Mouse (Mus musculus): Measurements from ENCODE around the gene Kif3a. TPM values are rescaled to one million over a fixed set of nuclear protein-coding genes. Genes with fewer than 3 reads are reported as not detected.

Kif3a gene
- polyA plus RNA-seq, 2 experiments, result 38.3 to 63.7 TPM

DNA sequence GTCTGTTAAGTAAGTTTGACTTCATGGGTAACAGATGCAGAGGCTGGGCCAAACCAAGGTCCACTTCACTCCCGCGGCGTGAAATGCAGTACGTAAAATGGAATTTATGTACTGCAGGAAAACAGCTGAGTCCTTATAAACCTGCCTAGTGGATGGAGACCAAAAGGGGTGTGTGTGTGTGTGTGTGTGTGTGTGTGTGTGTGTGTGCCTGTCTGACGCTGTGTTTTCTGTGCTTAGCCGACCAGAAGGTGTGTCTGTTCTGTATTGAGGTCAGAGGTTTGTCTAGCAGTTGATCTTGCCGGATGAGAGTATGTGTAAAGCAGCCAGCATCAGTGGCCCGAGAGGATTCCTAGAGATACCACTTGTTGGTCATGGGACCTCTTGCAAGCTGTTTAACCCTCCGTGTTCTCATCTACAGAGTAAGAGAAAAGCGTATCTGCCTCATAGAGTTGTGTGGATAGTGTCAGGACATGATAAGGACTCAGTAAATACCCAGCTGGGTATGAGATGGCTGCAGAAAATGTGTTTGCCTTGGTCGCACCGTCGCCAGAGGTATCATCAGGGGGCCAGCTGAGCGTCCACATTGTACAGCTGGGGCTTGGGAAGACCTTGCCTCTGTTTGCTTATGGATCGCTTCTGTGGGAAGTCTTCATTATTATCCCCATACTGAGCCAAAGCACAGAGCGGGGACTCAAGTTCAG is 45.9 kb upstream of the Kif3a start:
- ATAC-seq (ENCODE audit: low FRiP score, low read depth), result peak; percentile 37; the same call in 1 of the 2 replicates
- peak overlapping the region; percentile 80 for H3K9ac ChIP-seq (ENCODE audit: low read depth, low read length, severe bottlenecking)
- peak; percentile 41 for DNase-seq (ENCODE audit: low spot score)

DNA sequence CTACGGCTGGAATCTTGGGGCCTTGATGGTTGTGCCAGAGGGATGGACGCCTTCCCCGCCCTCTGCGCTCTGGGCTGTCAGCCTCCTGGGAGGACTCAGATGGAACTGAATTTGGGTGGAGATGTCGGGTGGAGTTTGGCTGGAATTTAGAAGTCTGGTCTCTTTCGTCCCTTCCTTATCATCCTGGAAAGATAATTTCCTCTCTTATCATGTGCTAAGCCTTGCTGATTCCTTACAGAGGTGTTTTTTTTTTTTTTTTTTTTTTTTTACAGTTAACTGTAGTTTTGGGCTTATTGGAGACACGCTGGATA is 45.4 kb upstream of the Kif3a start:
- H3K4me2 ChIP-seq (replicated peaks; ENCODE audit: low read depth, low read length, severe bottlenecking), result peak overlapping the region; percentile 85
- no peak for TF ChIP-seq POLR2A (IDR thresholded peaks at IDR 0.05; ENCODE audit: borderline replicate concordance, extremely low read depth, insufficient read depth, insufficient read length)
- no peak overlapping the region for H3K27ac ChIP-seq (replicated peaks; ENCODE audit: low read depth, low read length)
- H3K4me1 ChIP-seq (ENCODE audit: control insufficient read depth, insufficient read depth, low read length), result peaks cover 63% of the 10 kb centered on the region
- H3K36me3 ChIP-seq (ENCODE audit: control insufficient read depth, insufficient read depth, low read length), result no peaks in the 10 kb centered on the region
- peak overlapping the region; percentile 82; the same call in 1 of the 2 replicates for H3K4me3 ChIP-seq (replicated peaks; ENCODE audit: low read length)
- no peaks in the 10 kb centered on the region for H3K9me3 ChIP-seq (ENCODE audit: control insufficient read depth, low read length)
- no peaks in the 10 kb centered on the region for H3K27me3 ChIP-seq (ENCODE audit: control insufficient read depth, insufficient read depth, low read length)
- ATAC-seq (ENCODE audit: low FRiP score, low read depth), result no peak
- 72% methylated on average over 7 of the region's 7 CpGs for WGBS
- H3K9ac ChIP-seq (ENCODE audit: low read depth, low read length, severe bottlenecking), result peak overlapping the region; percentile 25; the same call in 1 of the 2 replicates
- no peak for DNase-seq (ENCODE audit: low spot score)

More for the DNA sequence above, 45.9 kb upstream of the Kif3a start:
- no peaks in the 10 kb centered on the region for H3K36me3 ChIP-seq (ENCODE audit: control insufficient read depth, insufficient read depth, low read length)
- peak overlapping the region; percentile 85 for H3K4me2 ChIP-seq (replicated peaks; ENCODE audit: low read depth, low read length, severe bottlenecking)
- WGBS, result 42% methylated on average over 16 of the region's 16 CpGs
- peak overlapping the region; percentile 86 for H3K27ac ChIP-seq (replicated peaks; ENCODE audit: low read depth, low read length)
- H3K9me3 ChIP-seq (ENCODE audit: control insufficient read depth, low read length), result no peaks in the 10 kb centered on the region
- H3K4me3 ChIP-seq (replicated peaks; ENCODE audit: low read length), result peak overlapping the region; percentile 82
- H3K4me1 ChIP-seq (ENCODE audit: control insufficient read depth, insufficient read depth, low read length), result peaks cover 63% of the 10 kb centered on the region
- no peak for TF ChIP-seq POLR2A (IDR thresholded peaks at IDR 0.05; ENCODE audit: borderline replicate concordance, extremely low read depth, insufficient read depth, insufficient read length)
- no peaks in the 10 kb centered on the region for H3K27me3 ChIP-seq (ENCODE audit: control insufficient read depth, insufficient read depth, low read length)

DNA sequence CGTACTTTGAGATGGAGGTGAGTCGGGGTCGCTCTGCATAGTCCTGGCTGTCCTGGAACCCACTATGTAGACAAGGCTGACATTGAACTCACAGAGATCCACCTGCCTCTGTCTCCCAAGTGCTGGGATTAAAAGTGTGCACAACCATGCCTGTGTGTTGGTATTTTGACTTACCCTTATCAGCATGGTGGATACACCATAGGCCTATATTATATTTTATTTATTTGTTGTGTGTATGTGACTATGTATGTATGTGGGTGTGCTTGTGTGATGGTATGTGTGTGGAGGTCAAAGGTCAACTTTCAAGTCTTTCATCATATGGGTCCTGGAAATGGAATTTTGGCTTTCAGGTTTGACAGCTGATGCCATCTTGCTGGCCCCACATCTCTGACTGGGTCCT is 44.8 kb upstream of the Kif3a start:
- no peaks in the 10 kb centered on the region for H3K27me3 ChIP-seq (ENCODE audit: control insufficient read depth, insufficient read depth, low read length)
- no peak overlapping the region for H3K9ac ChIP-seq (ENCODE audit: low read depth, low read length, severe bottlenecking)
- H3K9me3 ChIP-seq (ENCODE audit: control insufficient read depth, low read length), result no peaks in the 10 kb centered on the region
- no peak overlapping the region for H3K27ac ChIP-seq (replicated peaks; ENCODE audit: low read depth, low read length)
- 89% methylated on average over 3 of the region's 3 CpGs for WGBS
- H3K4me3 ChIP-seq (replicated peaks; ENCODE audit: low read length), result no peak overlapping the region
- TF ChIP-seq POLR2A (IDR thresholded peaks at IDR 0.05; ENCODE audit: borderline replicate concordance, extremely low read depth, insufficient read depth, insufficient read length), result no peak
- no peak for DNase-seq (ENCODE audit: low spot score)
- H3K4me2 ChIP-seq (replicated peaks; ENCODE audit: low read depth, low read length, severe bottlenecking), result no peak overlapping the region
- peaks cover 59% of the 10 kb centered on the region for H3K4me1 ChIP-seq (ENCODE audit: control insufficient read depth, insufficient read depth, low read length)
- ATAC-seq (ENCODE audit: low FRiP score, low read depth), result no peak
- no peaks in the 10 kb centered on the region for H3K36me3 ChIP-seq (ENCODE audit: control insufficient read depth, insufficient read depth, low read length)

DNA sequence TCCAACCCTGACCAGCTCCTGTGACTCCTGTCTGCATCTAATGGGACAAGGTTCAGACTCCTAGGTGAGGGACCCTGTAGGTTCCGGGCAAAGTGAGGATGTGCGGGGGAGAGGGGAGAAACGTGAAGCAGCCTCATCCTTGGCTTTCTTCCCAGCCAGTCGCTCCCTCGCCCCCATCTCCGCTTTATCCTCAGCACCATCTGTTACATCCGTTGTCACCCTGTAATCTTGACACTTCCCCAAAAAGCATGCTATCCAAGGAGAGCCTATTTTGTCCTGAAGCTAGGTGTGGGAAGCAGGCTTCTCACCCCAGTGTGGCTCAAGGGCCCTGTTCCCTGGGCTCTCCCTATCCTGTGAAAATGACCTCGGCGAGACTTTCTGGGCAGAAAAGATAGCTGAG is 44.2 kb upstream of the Kif3a start:
- TF ChIP-seq POLR2A (IDR thresholded peaks at IDR 0.05; ENCODE audit: borderline replicate concordance, extremely low read depth, insufficient read depth, insufficient read length), result no peak

DNA sequence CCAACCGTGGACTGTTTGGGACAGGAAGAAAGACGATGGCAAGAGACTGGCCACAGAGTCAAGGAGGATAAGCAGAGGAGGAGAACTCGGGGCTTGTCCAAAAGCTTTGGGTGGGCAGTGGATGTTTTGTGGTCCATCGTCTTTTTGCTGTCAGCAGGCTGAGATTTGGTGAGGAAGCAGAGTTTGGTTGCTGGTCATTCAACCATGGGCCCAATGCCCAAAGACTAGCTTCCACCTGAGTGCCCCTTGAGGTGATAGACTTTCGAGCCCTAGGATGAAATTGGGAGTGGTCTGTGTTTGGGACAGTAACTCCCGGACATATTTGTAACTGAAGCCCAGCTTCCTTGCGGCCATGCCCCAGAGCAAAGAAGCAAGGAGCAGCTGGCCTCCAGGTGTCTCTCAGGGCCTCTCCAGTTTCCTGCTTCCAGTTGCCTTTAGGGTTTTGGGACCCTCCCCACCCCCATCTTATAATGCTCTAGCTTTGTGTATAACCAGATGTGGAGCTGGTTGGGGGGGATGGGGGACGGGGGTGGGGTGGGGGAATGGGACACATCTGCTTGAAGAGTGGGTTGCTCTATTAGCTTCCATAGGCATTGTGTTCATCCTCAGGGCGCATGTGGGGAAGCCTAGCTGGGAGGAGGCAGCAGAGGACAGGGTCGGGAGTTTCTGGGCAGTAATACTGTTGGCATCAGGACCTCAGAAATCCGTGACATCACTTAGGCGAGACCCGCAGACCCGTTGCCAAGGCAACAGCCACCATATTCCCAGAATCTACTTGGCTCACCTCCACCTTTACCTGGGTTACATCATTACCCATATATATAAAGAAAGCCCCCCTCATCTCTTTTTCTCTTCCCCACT is 43.4 kb upstream of the Kif3a start:
- Histone ChIP-seq H3K27me3 (ENCODE audit: control insufficient read depth, insufficient read depth, low read length) (no peaks in the 10 kb centered on the region), H3K4me2 (replicated peaks; ENCODE audit: low read depth, low read length, severe bottlenecking) (no peak overlapping the region; the same call in 1 of the 2 replicates), H3K4me3 (replicated peaks; ENCODE audit: low read length) (no peak overlapping the region), H3K27ac (replicated peaks; ENCODE audit: low read depth, low read length) (no peak overlapping the region), H3K9me3 (ENCODE audit: control insufficient read depth, low read length) (no peaks in the 10 kb centered on the region), H3K36me3 (ENCODE audit: control insufficient read depth, insufficient read depth, low read length) (no peaks in the 10 kb centered on the region), H3K9ac (ENCODE audit: low read depth, low read length, severe bottlenecking) (no peak overlapping the region), H3K4me1 (ENCODE audit: control insufficient read depth, insufficient read depth, low read length) (peaks cover 65% of the 10 kb centered on the region)
- DNase-seq (ENCODE audit: low spot score) (peak; percentile 55), ATAC-seq (ENCODE audit: low FRiP score, low read depth) (no peak)
- WGBS, result 52% methylated on average over 14 of the region's 14 CpGs
- no peak for TF ChIP-seq POLR2A (IDR thresholded peaks at IDR 0.05; ENCODE audit: borderline replicate concordance, extremely low read depth, insufficient read depth, insufficient read length)

More for the DNA sequence above, 44.2 kb upstream of the Kif3a start:
- ATAC-seq (ENCODE audit: low FRiP score, low read depth) (no peak), DNase-seq (ENCODE audit: low spot score) (no peak)
- no peaks in the 10 kb centered on the region for H3K27me3 ChIP-seq (ENCODE audit: control insufficient read depth, insufficient read depth, low read length)
- H3K36me3 ChIP-seq (ENCODE audit: control insufficient read depth, insufficient read depth, low read length), result no peaks in the 10 kb centered on the region
- no peak overlapping the region; the same call in 1 of the 2 replicates for H3K4me2 ChIP-seq (replicated peaks; ENCODE audit: low read depth, low read length, severe bottlenecking)
- H3K9ac ChIP-seq (ENCODE audit: low read depth, low read length, severe bottlenecking), result no peak overlapping the region
- H3K9me3 ChIP-seq (ENCODE audit: control insufficient read depth, low read length), result no peaks in the 10 kb centered on the region
- 43% methylated on average over 8 of the region's 9 CpGs for WGBS
- no peak overlapping the region; the same call in 1 of the 2 replicates for H3K27ac ChIP-seq (replicated peaks; ENCODE audit: low read depth, low read length)
- no peak overlapping the region for H3K4me3 ChIP-seq (replicated peaks; ENCODE audit: low read length)
- H3K4me1 ChIP-seq (ENCODE audit: control insufficient read depth, insufficient read depth, low read length), result peaks cover 59% of the 10 kb centered on the region
